Mouse (Mus musculus): ENCODE measurements around the gene Ryk. TPM values are rescaled to one million over a fixed set of nuclear protein-coding genes. Genes with fewer than 3 reads are reported as not detected.

Gene Ryk
- polyA plus RNA-seq, 1 experiment from 2014 or later: 4.7 TPM

DNA sequence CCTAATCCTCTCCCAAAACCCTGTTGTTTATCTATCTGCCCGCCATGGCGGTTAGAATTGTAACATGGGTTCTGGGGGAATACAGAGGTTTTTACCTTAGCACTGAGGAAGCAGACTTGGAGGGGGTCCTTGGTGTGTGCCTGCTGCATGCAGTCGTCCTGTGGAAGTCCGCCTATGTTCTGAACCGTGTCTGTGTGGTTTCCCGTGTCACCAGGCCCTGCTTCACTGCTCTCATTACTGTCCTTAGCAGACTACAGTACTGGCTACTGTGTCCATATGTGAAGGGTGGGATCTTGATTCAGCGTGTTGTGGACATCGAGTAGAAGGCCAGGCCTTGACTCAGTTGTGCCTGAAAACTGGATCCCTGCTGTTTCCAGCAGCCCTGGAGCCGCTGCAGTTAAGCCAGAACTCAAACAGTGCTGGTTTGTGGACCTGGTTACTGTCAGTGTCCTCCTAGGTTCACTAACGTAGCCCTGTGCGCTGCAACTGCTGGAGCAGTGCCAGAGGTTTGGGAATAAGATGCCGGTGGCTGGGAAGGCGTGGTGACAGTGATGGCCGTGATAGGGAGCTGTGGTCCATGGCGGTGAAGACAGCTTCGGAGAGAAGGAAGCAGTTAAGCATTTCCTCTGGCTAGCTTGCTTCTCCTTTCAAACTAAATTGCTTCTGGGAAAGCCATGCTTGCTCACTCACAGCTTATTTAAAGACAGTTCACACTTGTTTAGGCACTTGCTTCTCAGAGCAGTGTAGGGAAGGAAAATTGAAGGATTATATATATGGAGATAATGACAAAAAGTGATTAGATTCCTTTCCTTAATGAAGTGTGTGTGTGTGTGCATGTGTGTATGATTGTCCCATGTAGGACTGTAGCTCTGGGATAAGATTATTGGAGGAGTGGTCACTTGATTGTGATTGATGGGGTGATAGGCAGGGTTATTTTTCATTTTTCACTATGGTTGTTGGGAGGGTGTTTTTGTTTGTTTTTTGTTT, 6.4 kb downstream of the Ryk start:
- Histone ChIP-seq H3K9ac (replicated peaks) (no peak overlapping the region), H3K27ac (ENCODE audit: low read depth) (no peak overlapping the region), H3K4me2 (ENCODE audit: low read depth, low read length) (no peak overlapping the region; the same call in 1 of the 2 replicates), H3K27me3 (ENCODE audit: insufficient read depth, low read length) (no peaks in the 10 kb centered on the region), H3K36me3 (replicated peaks; ENCODE audit: insufficient read depth, low read length) (no peaks in the 10 kb centered on the region), H3K4me3 (ENCODE audit: low read depth, low read length) (no peak overlapping the region), H3K9me3 (ENCODE audit: low read length) (no peaks in the 10 kb centered on the region), H3K4me1 (ENCODE audit: insufficient read depth) (peaks cover 26% of the 10 kb centered on the region)
- DNase-seq (peak; percentile 46), ATAC-seq (peak; percentile 15; the same call in 1 of the 2 replicates)
- WGBS (ENCODE audit: insufficient replicate concordance): 18% methylated on average over 16 of the region's 16 CpGs
- no peak for TF ChIP-seq EP300 (IDR thresholded peaks at IDR 0.05; ENCODE audit: low read depth)
- TF ChIP-seq CTCF (IDR thresholded peaks at IDR 0.05; ENCODE audit: low read depth): no peak

DNA sequence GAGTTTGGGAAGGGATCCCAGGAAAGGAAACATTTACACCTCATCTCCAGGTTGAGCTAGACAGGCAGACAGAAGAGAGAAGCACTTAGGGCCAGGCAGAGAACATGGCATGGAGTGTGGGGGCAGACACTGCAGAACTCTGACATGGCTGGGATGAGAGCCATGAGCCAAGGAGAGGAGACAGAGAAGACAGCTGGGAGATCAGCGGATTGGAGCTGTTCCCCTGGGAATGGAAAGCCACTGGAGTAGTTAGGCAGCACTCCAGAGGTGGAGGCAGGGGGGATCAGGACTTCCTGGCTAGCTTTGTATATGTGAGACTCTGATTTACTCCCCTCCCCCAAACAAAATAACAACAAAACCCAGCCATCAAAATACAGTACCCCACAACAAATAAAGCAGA, 7.1 kb downstream of the Ryk start:
- H3K4me1 ChIP-seq (ENCODE audit: insufficient read depth): peaks cover 31% of the 10 kb centered on the region
- H3K9ac ChIP-seq (replicated peaks): no peak overlapping the region
- H3K27ac ChIP-seq (ENCODE audit: low read depth): no peak overlapping the region
- H3K4me3 ChIP-seq (ENCODE audit: low read depth, low read length): no peak overlapping the region
- no peaks in the 10 kb centered on the region for H3K36me3 ChIP-seq (replicated peaks; ENCODE audit: insufficient read depth, low read length)
- DNase-seq: no peak
- no peaks in the 10 kb centered on the region for H3K27me3 ChIP-seq (ENCODE audit: insufficient read depth, low read length)
- TF ChIP-seq EP300 (IDR thresholded peaks at IDR 0.05; ENCODE audit: low read depth): no peak
- no peak for TF ChIP-seq CTCF (IDR thresholded peaks at IDR 0.05; ENCODE audit: low read depth)
- no peak overlapping the region for H3K4me2 ChIP-seq (ENCODE audit: low read depth, low read length)
- no peak for ATAC-seq
- 67% methylated on average over 1 of the region's 1 CpGs for WGBS (ENCODE audit: insufficient replicate concordance)
- no peaks in the 10 kb centered on the region for H3K9me3 ChIP-seq (ENCODE audit: low read length)

- Histone ChIP-seq H3K27ac (ENCODE audit: low read depth) (no peak overlapping the region), H3K36me3 (replicated peaks; ENCODE audit: insufficient read depth, low read length) (no peaks in the 10 kb centered on the region), H3K9me3 (ENCODE audit: low read length) (no peaks in the 10 kb centered on the region), H3K9ac (replicated peaks) (no peak overlapping the region), H3K27me3 (ENCODE audit: insufficient read depth, low read length) (no peaks in the 10 kb centered on the region), H3K4me2 (ENCODE audit: low read depth, low read length) (no peak overlapping the region), H3K4me3 (ENCODE audit: low read depth, low read length) (no peak overlapping the region), H3K4me1 (ENCODE audit: insufficient read depth) (peaks cover 38% of the 10 kb centered on the region)
- WGBS (ENCODE audit: insufficient replicate concordance): 63% methylated on average over 8 of the region's 8 CpGs
- no peak for DNase-seq
- TF ChIP-seq CTCF (IDR thresholded peaks at IDR 0.05; ENCODE audit: low read depth) (no peak), EP300 (IDR thresholded peaks at IDR 0.05; ENCODE audit: low read depth) (no peak)
- no peak for ATAC-seq
These were observed 7.8 kb downstream of the Ryk start for GRCm38 (mm10) chr9:102842498-102842897.

- no peak for TF ChIP-seq CTCF (IDR thresholded peaks at IDR 0.05; ENCODE audit: low read depth)
- TF ChIP-seq EP300 (IDR thresholded peaks at IDR 0.05; ENCODE audit: low read depth): no peak
- WGBS (ENCODE audit: insufficient replicate concordance): 51% methylated on average over 4 of the region's 4 CpGs
- ATAC-seq (no peak), DNase-seq (no peak)
- Histone ChIP-seq H3K27ac (ENCODE audit: low read depth) (no peak overlapping the region), H3K36me3 (replicated peaks; ENCODE audit: insufficient read depth, low read length) (no peaks in the 10 kb centered on the region), H3K9ac (replicated peaks) (no peak overlapping the region), H3K4me3 (ENCODE audit: low read depth, low read length) (no peak overlapping the region), H3K4me2 (ENCODE audit: low read depth, low read length) (no peak overlapping the region), H3K9me3 (ENCODE audit: low read length) (no peaks in the 10 kb centered on the region), H3K27me3 (ENCODE audit: insufficient read depth, low read length) (no peaks in the 10 kb centered on the region), H3K4me1 (ENCODE audit: insufficient read depth) (peaks cover 45% of the 10 kb centered on the region)
These were observed 8.9 kb downstream of the Ryk start for GRCm38 (mm10) chr9:102843577-102843976.

- no peak overlapping the region for H3K27ac ChIP-seq (ENCODE audit: low read depth)
- 62% methylated on average over 6 of the region's 6 CpGs for WGBS (ENCODE audit: insufficient replicate concordance)
- H3K27me3 ChIP-seq (ENCODE audit: insufficient read depth, low read length): no peaks in the 10 kb centered on the region
- ATAC-seq (peak; percentile 44; the same call in 1 of the 2 replicates), DNase-seq (no peak)
- H3K36me3 ChIP-seq (replicated peaks; ENCODE audit: insufficient read depth, low read length): no peaks in the 10 kb centered on the region
- TF ChIP-seq EP300 (IDR thresholded peaks at IDR 0.05; ENCODE audit: low read depth) (no peak), CTCF (IDR thresholded peaks at IDR 0.05; ENCODE audit: low read depth) (no peak)
- no peaks in the 10 kb centered on the region for H3K9me3 ChIP-seq (ENCODE audit: low read length)
- no peak overlapping the region for H3K4me3 ChIP-seq (ENCODE audit: low read depth, low read length)
- H3K4me2 ChIP-seq (ENCODE audit: low read depth, low read length): no peak overlapping the region
- peaks cover 37% of the 10 kb centered on the region for H3K4me1 ChIP-seq (ENCODE audit: insufficient read depth)
- H3K9ac ChIP-seq (replicated peaks): no peak overlapping the region
These were observed 11.1 kb downstream of the Ryk start for GRCm38 (mm10) chr9:102845851-102846250.

DNA sequence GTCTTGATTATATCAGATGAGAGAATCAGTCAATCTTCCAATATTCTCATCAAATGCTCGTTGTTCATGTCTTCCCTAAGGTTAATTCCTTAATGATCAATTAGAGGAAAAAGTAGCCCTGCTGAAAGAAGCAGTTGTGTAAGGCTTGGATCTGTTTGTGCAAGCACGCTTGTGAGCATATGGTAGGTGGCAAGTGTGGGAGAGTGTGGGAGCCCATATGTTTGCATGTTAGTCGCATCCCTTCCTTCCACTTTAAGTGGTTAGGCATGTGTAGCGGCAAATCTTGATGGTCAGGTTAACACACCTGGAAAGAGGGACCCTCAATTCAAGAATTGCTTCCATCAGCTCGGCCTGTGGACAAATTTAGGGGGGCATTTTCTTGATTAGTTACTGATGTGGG, 11.6 kb downstream of the Ryk start:
- Histone ChIP-seq H3K9ac (replicated peaks) (no peak overlapping the region), H3K27ac (ENCODE audit: low read depth) (no peak overlapping the region), H3K9me3 (ENCODE audit: low read length) (no peaks in the 10 kb centered on the region), H3K36me3 (replicated peaks; ENCODE audit: insufficient read depth, low read length) (no peaks in the 10 kb centered on the region), H3K4me1 (ENCODE audit: insufficient read depth) (peaks cover 32% of the 10 kb centered on the region), H3K27me3 (ENCODE audit: insufficient read depth, low read length) (no peaks in the 10 kb centered on the region), H3K4me3 (ENCODE audit: low read depth, low read length) (no peak overlapping the region), H3K4me2 (ENCODE audit: low read depth, low read length) (no peak overlapping the region)
- TF ChIP-seq EP300 (IDR thresholded peaks at IDR 0.05; ENCODE audit: low read depth) (no peak), CTCF (IDR thresholded peaks at IDR 0.05; ENCODE audit: low read depth) (no peak)
- WGBS (ENCODE audit: insufficient replicate concordance): 81% methylated on average over 5 of the region's 5 CpGs
- ATAC-seq: no peak
- no peak for DNase-seq
